Mouse (Mus musculus): ENCODE data around the gene H2-Aa. TPM values are rescaled to one million over a fixed set of nuclear protein-coding genes. Genes with fewer than 3 reads are reported as not detected.

H2-Aa gene
- polyA plus RNA-seq, 1 experiment from 2014 or later: 0.11 TPM

- H3K27ac ChIP-seq: no peak overlapping the region
- H3K4me1 ChIP-seq: no peaks in the 10 kb centered on the region
- no peaks in the 10 kb centered on the region for H3K27me3 ChIP-seq (ENCODE audit: insufficient read depth, poor library complexity, severe bottlenecking)
- no peaks in the 10 kb centered on the region for H3K9me3 ChIP-seq
- DNase-seq (ENCODE audit: low spot score): no peak
- 45% methylated on average over 3 of the region's 3 CpGs for WGBS
- H3K36me3 ChIP-seq: no peaks in the 10 kb centered on the region
- H3K4me3 ChIP-seq: no peak overlapping the region
Observed at GRCm38 (mm10) chr17:34249361-34249760, 38.3 kb downstream of the H2-Aa start.

DNA sequence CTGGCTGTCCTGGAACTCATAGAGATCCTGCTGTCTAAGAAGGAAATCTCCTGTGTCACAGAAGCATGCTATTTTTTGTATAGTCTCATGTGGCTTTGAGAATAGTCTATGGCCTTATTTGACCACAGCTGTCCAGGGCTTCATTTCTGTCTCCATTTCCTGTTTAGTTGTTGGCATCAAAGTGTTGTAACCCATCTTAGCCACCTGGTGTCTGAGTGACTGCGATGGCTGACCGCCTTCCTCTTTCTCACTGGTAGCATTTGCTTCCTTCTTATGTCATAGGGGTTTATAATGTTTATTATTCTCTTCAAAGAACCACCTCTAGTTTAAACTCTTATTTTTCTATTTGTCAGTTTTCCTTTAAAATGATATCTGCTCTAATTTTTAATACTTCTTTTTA, 38.9 kb downstream of the H2-Aa start:
- no peak for DNase-seq (ENCODE audit: low spot score)
- 66% methylated on average over 2 of the region's 2 CpGs for WGBS
- no peaks in the 10 kb centered on the region for H3K4me1 ChIP-seq
- no peak overlapping the region for H3K4me3 ChIP-seq
- no peaks in the 10 kb centered on the region for H3K27me3 ChIP-seq (ENCODE audit: insufficient read depth, poor library complexity, severe bottlenecking)
- no peak overlapping the region for H3K27ac ChIP-seq
- H3K36me3 ChIP-seq: no peaks in the 10 kb centered on the region
- H3K9me3 ChIP-seq: no peaks in the 10 kb centered on the region

GRCm38 (mm10) chr17:34247047-34247446, 40.6 kb downstream of the H2-Aa start:
- no peaks in the 10 kb centered on the region for H3K4me1 ChIP-seq
- 79% methylated on average over 3 of the region's 3 CpGs for WGBS
- no peaks in the 10 kb centered on the region for H3K36me3 ChIP-seq
- no peaks in the 10 kb centered on the region for H3K9me3 ChIP-seq
- no peaks in the 10 kb centered on the region for H3K27me3 ChIP-seq (ENCODE audit: insufficient read depth, poor library complexity, severe bottlenecking)
- H3K4me3 ChIP-seq: no peak overlapping the region
- H3K27ac ChIP-seq: no peak overlapping the region
- DNase-seq (ENCODE audit: low spot score): no peak

GRCm38 (mm10) chr17:34244656-34245055, 43.0 kb downstream of the H2-Aa start:
- H3K4me1 ChIP-seq: no peaks in the 10 kb centered on the region
- no peaks in the 10 kb centered on the region for H3K27me3 ChIP-seq (ENCODE audit: insufficient read depth, poor library complexity, severe bottlenecking)
- H3K36me3 ChIP-seq: no peaks in the 10 kb centered on the region
- 74% methylated on average over 4 of the region's 4 CpGs for WGBS
- DNase-seq (ENCODE audit: low spot score): no peak
- no peaks in the 10 kb centered on the region for H3K9me3 ChIP-seq
- no peak overlapping the region for H3K4me3 ChIP-seq
- H3K27ac ChIP-seq: no peak overlapping the region

DNA sequence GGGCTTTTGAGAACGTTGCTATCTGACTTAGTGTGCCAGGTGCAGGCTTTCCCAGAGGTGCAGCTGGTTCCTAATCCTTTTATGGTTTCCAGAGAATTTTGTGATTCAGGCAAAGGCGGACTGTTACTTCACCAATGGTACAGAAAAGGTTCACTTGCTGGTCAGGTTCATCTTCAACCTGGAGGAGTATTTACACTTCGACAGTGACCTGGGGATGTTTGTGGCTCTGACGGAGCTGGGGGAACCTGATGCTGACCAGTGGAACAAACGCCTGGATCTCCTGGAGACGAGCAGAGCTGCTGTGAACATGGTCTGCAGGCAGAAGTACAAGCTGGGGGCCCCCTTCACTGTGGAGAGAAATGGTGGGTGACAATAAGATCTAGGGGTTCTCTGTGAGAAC, 46.7 kb downstream of the H2-Aa start:
- 69% methylated on average over 6 of the region's 6 CpGs for WGBS
- H3K27ac ChIP-seq: no peak overlapping the region
- no peak for DNase-seq (ENCODE audit: low spot score)
- H3K4me1 ChIP-seq: no peaks in the 10 kb centered on the region
- H3K36me3 ChIP-seq: no peaks in the 10 kb centered on the region
- no peaks in the 10 kb centered on the region for H3K9me3 ChIP-seq
- no peak overlapping the region for H3K4me3 ChIP-seq
- H3K27me3 ChIP-seq (ENCODE audit: insufficient read depth, poor library complexity, severe bottlenecking): no peaks in the 10 kb centered on the region

DNA sequence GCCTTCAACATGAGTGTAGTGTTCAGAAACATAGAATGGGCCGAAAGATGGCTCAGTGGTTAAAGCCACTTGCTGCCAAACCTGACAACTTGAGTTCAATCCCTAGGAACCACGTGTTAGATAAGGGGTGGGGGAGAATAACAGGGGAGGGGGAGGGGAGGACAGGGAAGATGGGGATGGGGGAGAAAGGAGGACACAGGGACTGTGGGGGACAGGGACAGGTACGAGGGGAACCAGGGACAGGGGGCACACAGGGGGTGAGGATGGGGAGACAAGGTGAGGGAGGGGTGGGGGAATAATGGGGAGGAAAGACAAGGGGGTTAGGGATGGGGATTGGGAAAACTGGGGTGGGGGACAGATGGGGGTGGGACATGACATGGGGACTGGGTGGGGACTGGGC, 47.3 kb downstream of the H2-Aa start:
- 71% methylated on average over 3 of the region's 3 CpGs for WGBS
- Histone ChIP-seq H3K27me3 (ENCODE audit: insufficient read depth, poor library complexity, severe bottlenecking) (no peaks in the 10 kb centered on the region), H3K4me1 (no peaks in the 10 kb centered on the region)

DNA sequence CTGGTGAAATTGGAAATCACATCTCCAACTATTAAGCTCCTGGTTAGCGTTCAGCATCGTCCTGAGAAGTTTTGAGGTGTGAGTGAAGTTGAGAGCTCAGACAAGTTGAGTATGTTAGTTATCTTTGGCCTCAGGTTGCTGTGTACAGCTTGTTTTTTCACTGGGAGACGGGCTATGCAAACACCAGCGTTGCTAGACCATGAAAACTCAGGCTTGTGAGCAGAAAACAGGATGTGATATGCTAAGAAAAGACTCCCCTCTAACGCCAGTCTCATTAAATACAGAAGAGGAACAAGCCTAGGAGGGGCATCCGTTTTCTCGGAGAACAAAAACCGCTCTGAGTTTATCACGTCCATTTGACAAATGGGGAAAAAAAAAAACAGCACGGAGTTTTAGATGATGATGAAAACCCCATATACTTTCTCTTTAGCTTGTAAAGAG, 48.0 kb downstream of the H2-Aa start:
- no peak overlapping the region for H3K27ac ChIP-seq
- H3K27me3 ChIP-seq (ENCODE audit: insufficient read depth, poor library complexity, severe bottlenecking): no peaks in the 10 kb centered on the region
- H3K4me3 ChIP-seq: no peak overlapping the region
- H3K36me3 ChIP-seq: no peaks in the 10 kb centered on the region
- H3K9me3 ChIP-seq: no peaks in the 10 kb centered on the region
- H3K4me1 ChIP-seq: no peaks in the 10 kb centered on the region
- DNase-seq (ENCODE audit: low spot score): no peak
- WGBS: 62% methylated on average over 10 of the region's 10 CpGs

More for the DNA sequence above, 47.3 kb downstream of the H2-Aa start:
- H3K9me3 ChIP-seq: no peaks in the 10 kb centered on the region
- H3K27ac ChIP-seq: no peak overlapping the region
- no peak overlapping the region for H3K4me3 ChIP-seq
- no peak for DNase-seq (ENCODE audit: low spot score)
- no peaks in the 10 kb centered on the region for H3K36me3 ChIP-seq

DNA sequence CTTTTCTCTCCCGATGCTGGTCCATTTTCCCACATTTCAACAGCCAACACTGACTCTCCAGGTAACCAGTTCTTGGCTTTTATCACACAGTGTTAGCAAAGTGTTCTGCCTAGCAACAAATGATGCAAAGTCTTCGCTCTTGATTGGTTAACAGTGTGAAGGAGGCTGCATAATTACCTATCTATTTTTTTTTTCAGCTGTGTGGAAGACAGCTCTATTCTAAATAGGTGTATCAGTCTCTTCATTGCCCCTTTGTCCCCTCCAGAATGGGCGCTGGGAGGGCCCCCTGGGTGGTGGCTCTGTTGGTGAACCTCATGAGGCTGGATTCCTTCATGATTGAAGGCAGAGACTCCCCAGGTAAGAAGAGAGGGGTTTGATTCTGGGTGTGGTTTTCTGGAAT, 48.9 kb downstream of the H2-Aa start, which contains the start of gene H2-Ob:
TSS of gene H2-Ob (plus strand) at position 198 of the 400 bp plus-strand sequence.
- no peak for DNase-seq (ENCODE audit: low spot score)
- 60% methylated on average over 3 of the region's 3 CpGs for WGBS

DNA sequence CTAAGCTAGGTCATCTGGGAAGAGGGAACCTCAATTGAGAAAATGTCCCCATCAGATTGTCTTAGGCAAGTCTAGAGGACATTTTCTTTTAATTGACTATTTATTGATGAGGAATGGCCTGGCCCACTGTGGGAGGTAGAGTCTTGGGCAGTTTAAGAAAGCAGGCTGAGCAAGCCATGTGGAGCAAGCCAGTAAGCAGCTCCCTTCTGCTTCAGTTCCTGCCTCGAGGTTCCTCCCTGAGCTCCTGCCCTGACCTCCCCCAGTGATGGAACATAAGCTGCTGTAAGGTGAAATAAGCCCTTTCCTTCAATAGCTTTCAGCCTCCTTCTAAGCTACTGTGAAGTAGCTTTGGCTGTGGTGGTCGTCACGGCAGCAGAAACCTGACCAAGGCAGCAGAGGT, 49.9 kb downstream of the H2-Aa start:
- Histone ChIP-seq H3K27ac (no peak overlapping the region), H3K4me3 (no peak overlapping the region), H3K36me3 (no peaks in the 10 kb centered on the region), H3K4me1 (no peaks in the 10 kb centered on the region), H3K9me3 (no peaks in the 10 kb centered on the region), H3K27me3 (ENCODE audit: insufficient read depth, poor library complexity, severe bottlenecking) (no peaks in the 10 kb centered on the region)
- DNase-seq (ENCODE audit: low spot score): no peak
- 79% methylated on average over 3 of the region's 3 CpGs for WGBS

More for the DNA sequence above, 48.9 kb downstream of the H2-Aa start, which contains the start of gene H2-Ob:
- Histone ChIP-seq H3K36me3 (no peaks in the 10 kb centered on the region), H3K9me3 (no peaks in the 10 kb centered on the region), H3K27ac (no peak within 1 kb of the TSS), H3K4me1 (no peaks in the 10 kb centered on the region), H3K4me3 (no peak within 1 kb of the TSS), H3K27me3 (ENCODE audit: insufficient read depth, poor library complexity, severe bottlenecking) (no peaks in the 10 kb centered on the region)

- H3K27ac ChIP-seq: no peak overlapping the region
- no peaks in the 10 kb centered on the region for H3K27me3 ChIP-seq (ENCODE audit: insufficient read depth, poor library complexity, severe bottlenecking)
- 79% methylated on average over 5 of the region's 5 CpGs for WGBS
- no peaks in the 10 kb centered on the region for H3K9me3 ChIP-seq
- no peaks in the 10 kb centered on the region for H3K4me1 ChIP-seq
- H3K36me3 ChIP-seq: no peaks in the 10 kb centered on the region
- H3K4me3 ChIP-seq: no peak overlapping the region
- no peak for DNase-seq (ENCODE audit: low spot score)
Observed at GRCm38 (mm10) chr17:34236691-34237090, 50.9 kb downstream of the H2-Aa start.

GRCm38 (mm10) chr17:34234926-34235325, 52.7 kb downstream of the H2-Aa start:
- Histone ChIP-seq H3K27me3 (ENCODE audit: insufficient read depth, poor library complexity, severe bottlenecking) (no peaks in the 10 kb centered on the region), H3K9me3 (no peaks in the 10 kb centered on the region), H3K4me1 (no peaks in the 10 kb centered on the region), H3K27ac (no peak overlapping the region), H3K36me3 (no peaks in the 10 kb centered on the region), H3K4me3 (no peak overlapping the region)
- 55% methylated on average over 9 of the region's 9 CpGs for WGBS
- no peak for DNase-seq (ENCODE audit: low spot score)

Other genes with a start within 250 kb of the H2-Aa start
- gene Col11a2, start 248.4 kb downstream of the H2-Aa start, polyA plus RNA-seq (2016; fragmentation: Nextera tagmentation; extraction: Ambion mirVana): 0.38 and 1.0 TPM in 2 replicates
- 0.62 and 0.84 TPM in 2 replicates for gene H2-Oa, start 195.5 kb downstream of the H2-Aa start, polyA plus RNA-seq (2016; fragmentation: Nextera tagmentation; extraction: Ambion mirVana)
- gene H2-DMa, start 168.3 kb downstream of the H2-Aa start, polyA plus RNA-seq (2016; fragmentation: Nextera tagmentation; extraction: Ambion mirVana): 4.2 and 7.1 TPM in 2 replicates
- gene Brd2, start 165.2 kb downstream of the H2-Aa start, polyA plus RNA-seq (2016; fragmentation: Nextera tagmentation; extraction: Ambion mirVana): 77.6 and 101 TPM in 2 replicates
- gene H2-DMb2, start 144.5 kb downstream of the H2-Aa start, polyA plus RNA-seq (2016; fragmentation: Nextera tagmentation; extraction: Ambion mirVana): 0.18 TPM in 1 of 2 replicates, not detected in the other
- 0.23 and 0.29 TPM in 2 replicates for gene H2-DMb1, start 134.8 kb downstream of the H2-Aa start, polyA plus RNA-seq (2016; fragmentation: Nextera tagmentation; extraction: Ambion mirVana)
- gene Tap1, start 100.3 kb downstream of the H2-Aa start, polyA plus RNA-seq (2016; fragmentation: Nextera tagmentation; extraction: Ambion mirVana): 0.84 and 1.2 TPM in 2 replicates
- 0.41 and 0.60 TPM in 2 replicates for gene Psmb9, start 100.1 kb downstream of the H2-Aa start, polyA plus RNA-seq (2016; fragmentation: Nextera tagmentation; extraction: Ambion mirVana)
- gene Psmb8, start 90.1 kb downstream of the H2-Aa start, polyA plus RNA-seq (2016; fragmentation: Nextera tagmentation; extraction: Ambion mirVana): 0.86 and 0.87 TPM in 2 replicates
- 0.48 and 0.51 TPM in 2 replicates for gene Tap2, start 84.3 kb downstream of the H2-Aa start, polyA plus RNA-seq (2016; fragmentation: Nextera tagmentation; extraction: Ambion mirVana)
- not detected in 2 replicates for gene H2-Ob, start 48.9 kb downstream of the H2-Aa start, polyA plus RNA-seq (2016; fragmentation: Nextera tagmentation; extraction: Ambion mirVana)
- 13.2 and 14.6 TPM in 2 replicates for gene H2-Ab1, start 30.1 kb downstream of the H2-Aa start, polyA plus RNA-seq (2016; fragmentation: Nextera tagmentation; extraction: Ambion mirVana)
- gene H2-Eb1, start 18.0 kb upstream of the H2-Aa start, polyA plus RNA-seq (2016; fragmentation: Nextera tagmentation; extraction: Ambion mirVana): 1.4 TPM in 2 replicates
- not detected in 2 replicates for gene H2-Eb2, start 37.8 kb upstream of the H2-Aa start, polyA plus RNA-seq (2016; fragmentation: Nextera tagmentation; extraction: Ambion mirVana)
- 0.05 TPM in 1 of 2 replicates, not detected in the other for gene Btnl2, start 67.0 kb upstream of the H2-Aa start, polyA plus RNA-seq (2016; fragmentation: Nextera tagmentation; extraction: Ambion mirVana)
- gene Btnl1, start 89.3 kb upstream of the H2-Aa start, polyA plus RNA-seq (2016; fragmentation: Nextera tagmentation; extraction: Ambion mirVana): not detected in 2 replicates
- 0.14 and 0.15 TPM in 2 replicates for gene BC051142, start 111.0 kb upstream of the H2-Aa start, polyA plus RNA-seq (2016; fragmentation: Nextera tagmentation; extraction: Ambion mirVana)
- not detected in 2 replicates for gene Btnl4, start 189.5 kb upstream of the H2-Aa start, polyA plus RNA-seq (2016; fragmentation: Nextera tagmentation; extraction: Ambion mirVana)
- not detected in 2 replicates for gene Btnl6, start 229.5 kb upstream of the H2-Aa start, polyA plus RNA-seq (2016; fragmentation: Nextera tagmentation; extraction: Ambion mirVana)